Mouse (Mus musculus) stomach, embryonic 15.5 days (tissue): ENCODE data around the gene Amigo3. TPM values are rescaled to one million over a fixed set of nuclear protein-coding genes. Genes with fewer than 3 reads are reported as not detected.
A peak's percentile ranks its signal among the peaks of the same experiment; 100 is the strongest.

ENCODE experiments used
- ATAC-seq: fragments of 200-750 bp; cut with Nextera tagmentation; 2 replicates; pipeline ENCODE4 v1.8.0; 2017; ENCODE audit warnings: low read depth, moderate number of reproducible peaks, moderate TSS enrichment; ENCODE audit not compliant: insufficient read depth, low FRiP score
- H3K27ac ChIP-seq: fragments of 300-500 bp; sonication (generic); 2 replicates; pipeline ENCODE4 v1.5.1; 2015; ENCODE audit warnings: mild to moderate bottlenecking, inconsistent platforms
- H3K27me3 ChIP-seq: fragments of 300-500 bp; sonication (generic); replicated peaks from 2 replicates; pipeline ENCODE4 v1.6.1; 2015; ENCODE audit warnings: inconsistent platforms
- H3K36me3 ChIP-seq: fragments of 300-500 bp; sonication (generic); 2 replicates; pipeline ENCODE4 v1.6.1; 2015; ENCODE audit warnings: inconsistent platforms
- H3K4me1 ChIP-seq: fragments of 300-500 bp; sonication (generic); 2 replicates; pipeline ENCODE4 v1.6.1; 2015; ENCODE audit warnings: inconsistent platforms
- H3K4me2 ChIP-seq: fragments of 300-500 bp; sonication (generic); 2 replicates; pipeline ENCODE4 v1.6.1; 2015; ENCODE audit warnings: mild to moderate bottlenecking, inconsistent platforms
- H3K4me3 ChIP-seq: fragments of 300-500 bp; sonication (generic); replicated peaks from 2 replicates; pipeline ENCODE4 v1.5.1; 2015; ENCODE audit warnings: inconsistent platforms
- H3K9ac ChIP-seq: fragments of 300-500 bp; sonication (generic); 2 replicates; pipeline ENCODE4 v1.6.1; 2015; ENCODE audit warnings: inconsistent platforms
- H3K9me3 ChIP-seq: fragments of 300-500 bp; sonication (generic); 2 replicates; pipeline ENCODE4 v1.6.1; 2016; ENCODE audit warnings: inconsistent platforms
- WGBS: fragments of 180-500 bp; shearing (Covaris S2); methylation state at CpG from one replicate; pipeline ENCODE4 v1.1.7; 2015; 5-methylcytosine and 5-hydroxymethylcytosine counted together
- microRNA-seq: library from miRNA; unstranded; fragments of <30 nt; microRNA quantifications from one replicate; pipeline ENCODE4, GENCODE M21; 2016
- polyA plus RNA-seq: library from polyadenylated mRNA; unstranded; fragments of >200 nt; fragmentation: Nextera tagmentation; extraction: Ambion mirVana; gene quantifications from 2 replicates; pipeline ENCODE4 v1.2.1, GENCODE M21; 2015

Amigo3 gene
- polyA plus RNA-seq, 1 experiment from 2014 or later, result 3.6 TPM

GRCm38 (mm10) chr9:108094184-108094941, 41.4 kb downstream of the Amigo3 start, which contains the start of gene Apeh:
Apeh (minus strand) TSS chr9:108094606.
- H3K27ac ChIP-seq, result peak within 1 kb of the TSS; percentile 89

GRCm38 (mm10) chr9:108094998-108095411, 42.0 kb downstream of the Amigo3 start:
- peak; percentile 81 for ATAC-seq
- H3K9ac ChIP-seq, result peak overlapping the region; percentile 42; the same call in 1 of the 2 replicates
- H3K4me2 ChIP-seq, result peak overlapping the region; percentile 97
- peak overlapping the region; percentile 92 for H3K4me3 ChIP-seq
- H3K9me3 ChIP-seq, result no peaks in the 10 kb centered on the region
- WGBS, result 1% methylated on average over 16 of the region's 16 CpGs
- H3K27me3 ChIP-seq, result no peaks in the 10 kb centered on the region
- peak overlapping the region; percentile 89 for H3K27ac ChIP-seq
- peaks cover 22% of the 10 kb centered on the region for H3K4me1 ChIP-seq
- H3K36me3 ChIP-seq, result peaks cover 21% of the 10 kb centered on the region

More at GRCm38 (mm10) chr9:108094184-108094941, 41.4 kb downstream of the Amigo3 start, which contains the start of gene Apeh:
- Histone ChIP-seq H3K36me3 (peaks cover 27% of the 10 kb centered on the region), H3K9me3 (no peaks in the 10 kb centered on the region), H3K4me2 (peak within 1 kb of the TSS; percentile 97), H3K27me3 (no peaks in the 10 kb centered on the region), H3K4me3 (peak within 1 kb of the TSS; percentile 92), H3K9ac (peak within 1 kb of the TSS; percentile 85), H3K4me1 (peaks cover 22% of the 10 kb centered on the region)
- under 1% methylated on average over 52 of the region's 52 CpGs for WGBS
- peak; percentile 94 for ATAC-seq

- H3K4me2 ChIP-seq, result peak overlapping the region; percentile 97
- H3K27ac ChIP-seq, result peak overlapping the region; percentile 89
- H3K36me3 ChIP-seq, result peaks cover 16% of the 10 kb centered on the region; the same call in 1 of the 2 replicates
- peaks cover 22% of the 10 kb centered on the region for H3K4me1 ChIP-seq
- peak overlapping the region; percentile 92 for H3K4me3 ChIP-seq
- 7% methylated on average over 3 of the region's 3 CpGs for WGBS
- H3K9me3 ChIP-seq, result no peaks in the 10 kb centered on the region
- no peak overlapping the region for H3K9ac ChIP-seq
- ATAC-seq, result no peak
- no peaks in the 10 kb centered on the region for H3K27me3 ChIP-seq
Observed at GRCm38 (mm10) chr9:108095518-108095917, 42.6 kb downstream of the Amigo3 start.

GRCm38 (mm10) chr9:108095949-108096712, 43.2 kb downstream of the Amigo3 start:
- peak overlapping the region; percentile 6 for H3K27ac ChIP-seq

GRCm38 (mm10) chr9:108099619-108100018, 46.7 kb downstream of the Amigo3 start:
- H3K27ac ChIP-seq, result no peak overlapping the region
- H3K27me3 ChIP-seq, result no peaks in the 10 kb centered on the region
- no peaks in the 10 kb centered on the region for H3K36me3 ChIP-seq
- H3K9ac ChIP-seq, result no peak overlapping the region
- peaks cover 16% of the 10 kb centered on the region for H3K4me1 ChIP-seq
- no peak overlapping the region for H3K4me2 ChIP-seq
- no peak overlapping the region for H3K4me3 ChIP-seq
- WGBS, result 92% methylated on average over 8 of the region's 8 CpGs
- H3K9me3 ChIP-seq, result no peaks in the 10 kb centered on the region
- no peak for ATAC-seq

More at GRCm38 (mm10) chr9:108095949-108096712, 43.2 kb downstream of the Amigo3 start:
- Histone ChIP-seq H3K9me3 (no peaks in the 10 kb centered on the region), H3K4me1 (peaks cover 22% of the 10 kb centered on the region), H3K4me3 (no peak overlapping the region), H3K4me2 (0 out of 2 replicates have a peak overlapping the region, but pooled peaks have one; percentile 5), H3K27me3 (no peaks in the 10 kb centered on the region), H3K9ac (no peak overlapping the region), H3K36me3 (peaks cover 11% of the 10 kb centered on the region; the same call in 1 of the 2 replicates)
- WGBS, result 47% methylated on average over 10 of the region's 10 CpGs
- ATAC-seq, result no peak

GRCm38 (mm10) chr9:108104766-108105548, 52.0 kb downstream of the Amigo3 start:
- Histone ChIP-seq H3K27ac (peak overlapping the region; percentile 58; the same call in 1 of the 2 replicates), H3K4me1 (peaks cover 18% of the 10 kb centered on the region), H3K36me3 (no peaks in the 10 kb centered on the region), H3K4me2 (peak overlapping the region; percentile 44), H3K27me3 (no peaks in the 10 kb centered on the region), H3K4me3 (peak overlapping the region; percentile 24), H3K9ac (no peak overlapping the region), H3K9me3 (no peaks in the 10 kb centered on the region)
- ATAC-seq, result peak; percentile 82
- 43% methylated on average over 31 of the region's 31 CpGs for WGBS

Small RNA genes within 50 kb of the gene (microRNA-seq; reads per million reads assigned to microRNA genes)
- gene Gm47303 (not detected), gene Mir7088 (not detected)

Other genes with a start within 250 kb of the Amigo3 start
- 67.4 and 76.2 TPM in 2 replicates for gene Rbm6, start 179.9 kb upstream of the Amigo3 start, polyA plus RNA-seq
- 19.4 and 21.0 TPM in 2 replicates for gene Mon1a, start 165.0 kb upstream of the Amigo3 start, polyA plus RNA-seq
- gene Mst1r, start 146.3 kb upstream of the Amigo3 start, polyA plus RNA-seq, result 10.8 TPM in 2 replicates
- not detected in 2 replicates for gene Actl11, start 124.7 kb upstream of the Amigo3 start, polyA plus RNA-seq
- gene Camkv, start 117.5 kb upstream of the Amigo3 start, polyA plus RNA-seq, result 3.0 and 3.1 TPM in 2 replicates
- gene Traip, start 103.0 kb upstream of the Amigo3 start, polyA plus RNA-seq, result 17.2 and 18.3 TPM in 2 replicates
- 37.0 and 40.2 TPM in 2 replicates for gene Uba7, start 77.7 kb upstream of the Amigo3 start, polyA plus RNA-seq
- gene Gm20661, start 70.1 kb upstream of the Amigo3 start, polyA plus RNA-seq, result 6.1 and 6.9 TPM in 2 replicates
- 47.6 and 54.7 TPM in 2 replicates for gene Inka1, start 67.3 kb upstream of the Amigo3 start, polyA plus RNA-seq
- gene Cdhr4, start 60.7 kb upstream of the Amigo3 start, polyA plus RNA-seq, result 10.9 and 13.7 TPM in 2 replicates
- gene Gm20662, start 56.8 kb upstream of the Amigo3 start, polyA plus RNA-seq, result 0.46 and 1.1 TPM in 2 replicates
- 46.7 and 48.4 TPM in 2 replicates for gene Ip6k1, start 50.7 kb upstream of the Amigo3 start, polyA plus RNA-seq
- gene Gmppb, start 3.9 kb upstream of the Amigo3 start, polyA plus RNA-seq, result 45.2 and 48.4 TPM in 2 replicates
- 5.2 and 7.9 TPM in 2 replicates for gene Mst1, start 27.3 kb downstream of the Amigo3 start, polyA plus RNA-seq
- gene Rnf123, start 30.2 kb downstream of the Amigo3 start, polyA plus RNA-seq, result 27.5 and 32.7 TPM in 2 replicates
- gene Apeh, start 41.4 kb downstream of the Amigo3 start, polyA plus RNA-seq, result 73.7 and 76.1 TPM in 2 replicates
- gene Bsn, start 137.2 kb downstream of the Amigo3 start, polyA plus RNA-seq, result 2.8 and 3.0 TPM in 2 replicates
- gene Dag1, start 210.8 kb downstream of the Amigo3 start, polyA plus RNA-seq, result 74.7 and 90.6 TPM in 2 replicates
- gene Nicn1, start 237.3 kb downstream of the Amigo3 start, polyA plus RNA-seq, result 27.6 and 31.2 TPM in 2 replicates
- 21.8 and 22.3 TPM in 2 replicates for gene Amt, start 243.7 kb downstream of the Amigo3 start, polyA plus RNA-seq